Mouse (Mus musculus) lung, embryonic 16.5 days (tissue): Measurements from ENCODE around the gene Prickle4. TPM values are rescaled to one million over a fixed set of nuclear protein-coding genes. Genes with fewer than 3 reads are reported as not detected.
"Not testable (repeated sequence)": the region's sequence is repeated elsewhere in the genome, so short reads cannot be mapped to it uniquely, and the experiment has no call there.

Source experiments
- ATAC-seq: fragments of 200-750 bp; cut with Nextera tagmentation; 2 replicates; pipeline ENCODE4 v1.8.0; 2017; ENCODE audit warnings: low read depth, mild to moderate bottlenecking, moderate library complexity
- H3K27ac ChIP-seq: fragments of 300-500 bp; sonication (generic); 2 replicates; pipeline ENCODE4 v1.5.1; 2014; ENCODE audit warnings: mild to moderate bottlenecking, control low read depth, low read length
- H3K27me3 ChIP-seq: fragments of 300-500 bp; sonication (generic); 2 replicates; pipeline ENCODE4 v1.6.1; 2014; ENCODE audit warnings: low read depth, low read length, mixed read lengths; ENCODE audit not compliant: control insufficient read depth, insufficient read depth
- H3K36me3 ChIP-seq: fragments of 300-500 bp; sonication (generic); 2 replicates; pipeline ENCODE4 v1.6.1; 2014; ENCODE audit warnings: low read length; ENCODE audit not compliant: control insufficient read depth, insufficient read depth
- H3K4me1 ChIP-seq: fragments of 300-500 bp; sonication (generic); replicated peaks from 2 replicates; pipeline ENCODE4 v1.6.1; 2014; ENCODE audit warnings: low read length, mixed read lengths; ENCODE audit not compliant: control insufficient read depth, insufficient read depth
- H3K4me2 ChIP-seq: fragments of 300-500 bp; sonication (generic); 2 replicates; pipeline ENCODE4 v1.6.1; 2014; ENCODE audit warnings: low read depth, low read length, control low read depth
- H3K4me3 ChIP-seq: fragments of 300-500 bp; sonication (generic); 2 replicates; pipeline ENCODE4 v1.5.1; 2014; ENCODE audit warnings: mild to moderate bottlenecking, low read length, control low read depth
- H3K9ac ChIP-seq: fragments of 300-500 bp; sonication (generic); 2 replicates; pipeline ENCODE4 v1.6.1; 2014; ENCODE audit warnings: low read length, control low read depth
- H3K9me3 ChIP-seq: fragments of 300-500 bp; sonication (generic); 2 replicates; pipeline ENCODE4 v1.6.1; 2016; ENCODE audit warnings: low read length; ENCODE audit not compliant: control insufficient read depth
- WGBS: fragments of 180-500 bp; shearing (Covaris S2); extraction: QIAGEN DNeasy Blood & Tissue Kit; methylation state at CpG from one replicate; pipeline ENCODE4 v1.1.7; 2014; 5-methylcytosine and 5-hydroxymethylcytosine counted together
- polyA plus RNA-seq: library from polyadenylated mRNA; unstranded; fragments of >200 nt; fragmentation: Nextera tagmentation; extraction: Ambion mirVana; gene quantifications from 2 replicates; pipeline ENCODE4 v1.2.1, GENCODE M21; 2015

The Prickle4 gene
- polyA plus RNA-seq, 1 experiment from 2014 or later: 0.69 TPM

DNA sequence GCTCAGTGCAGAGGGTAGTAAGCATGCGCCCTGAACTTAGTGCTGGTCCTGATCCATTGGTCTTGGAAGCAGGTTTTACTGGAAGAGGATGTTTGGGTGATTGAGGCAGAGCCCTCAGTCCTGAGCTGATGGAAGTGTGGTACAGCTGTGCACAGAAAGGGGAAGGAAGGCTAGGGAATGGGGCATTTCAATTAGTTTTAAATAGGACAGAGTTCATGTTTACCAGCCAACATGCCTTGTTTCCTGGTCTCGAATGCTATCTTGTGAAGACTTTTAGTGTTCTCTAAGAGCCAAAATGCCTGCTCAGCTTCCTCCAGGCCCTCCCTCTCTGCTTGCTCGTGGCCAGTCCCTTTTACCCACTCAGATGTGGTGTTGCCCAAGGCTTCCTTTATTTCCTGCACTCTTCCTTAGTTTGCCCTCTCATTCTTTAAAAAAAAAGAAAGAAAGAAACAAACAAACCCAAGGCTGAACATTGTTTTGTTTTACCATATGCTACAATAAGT is 35.7 kb downstream of the Prickle4 start:
- Histone ChIP-seq H3K27ac (no peak overlapping the region), H3K27me3 (no peaks in the 10 kb centered on the region), H3K9me3 (no peaks in the 10 kb centered on the region), H3K4me1 (no peaks in the 10 kb centered on the region), H3K9ac (no peak overlapping the region), H3K4me2 (no peak overlapping the region), H3K4me3 (no peak overlapping the region), H3K36me3 (no peaks in the 10 kb centered on the region)
- WGBS: 67% methylated on average over 3 of the region's 3 CpGs
- no peak for ATAC-seq

DNA sequence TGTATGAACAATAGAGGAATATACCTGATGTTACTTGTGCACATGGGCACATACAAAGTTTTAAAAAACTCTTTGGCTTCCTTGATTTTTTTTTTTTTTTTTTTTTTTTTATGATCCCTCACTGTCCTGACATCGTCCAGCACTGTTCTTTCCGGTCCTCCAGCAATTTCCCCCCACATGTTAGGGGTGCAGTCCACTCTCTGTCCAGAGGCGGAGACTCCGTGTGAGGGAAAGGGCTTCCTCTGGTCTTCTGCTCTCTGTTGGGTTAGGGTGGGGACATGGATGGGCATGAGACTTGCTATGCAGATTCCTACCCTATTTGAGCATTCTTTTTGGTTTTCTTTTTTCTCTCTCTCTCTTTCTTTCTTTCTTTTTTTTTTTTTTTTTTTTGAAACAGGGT is 36.6 kb downstream of the Prickle4 start:
- WGBS: 90% methylated on average over 4 of the region's 4 CpGs
- H3K27me3 ChIP-seq: no peaks in the 10 kb centered on the region
- ATAC-seq: no peak

DNA sequence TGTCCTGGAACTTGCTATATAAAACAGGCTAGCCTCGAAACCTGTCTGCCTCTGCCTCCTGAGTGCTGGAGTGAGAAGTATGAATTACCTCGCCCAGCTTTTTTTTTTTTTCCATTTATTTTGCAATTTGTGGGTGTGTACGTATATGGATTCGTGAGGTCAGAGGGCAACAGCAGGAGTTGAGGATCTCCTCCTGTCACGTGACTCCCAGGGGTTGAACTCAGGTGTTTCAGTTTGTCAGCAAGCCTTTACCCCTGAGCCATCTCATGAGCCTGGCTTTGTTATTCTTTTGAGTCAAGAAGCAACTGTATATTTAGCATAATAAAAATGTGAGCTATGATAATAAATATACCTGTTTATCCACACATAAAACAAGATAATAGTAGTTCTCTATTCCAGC is 38.8 kb downstream of the Prickle4 start:
- Histone ChIP-seq H3K27ac (no peak overlapping the region), H3K4me2 (no peak overlapping the region), H3K9me3 (no peaks in the 10 kb centered on the region), H3K4me3 (no peak overlapping the region), H3K9ac (no peak overlapping the region), H3K4me1 (no peaks in the 10 kb centered on the region), H3K36me3 (no peaks in the 10 kb centered on the region), H3K27me3 (no peaks in the 10 kb centered on the region)
- no peak for ATAC-seq
- WGBS: 67% methylated on average over 5 of the region's 5 CpGs

More for the DNA sequence above, 36.6 kb downstream of the Prickle4 start:
- no peak overlapping the region for H3K27ac ChIP-seq
- no peaks in the 10 kb centered on the region for H3K36me3 ChIP-seq
- no peak overlapping the region for H3K9ac ChIP-seq
- no peak overlapping the region for H3K4me3 ChIP-seq
- no peak overlapping the region for H3K4me2 ChIP-seq
- no peaks in the 10 kb centered on the region for H3K9me3 ChIP-seq
- no peaks in the 10 kb centered on the region for H3K4me1 ChIP-seq

DNA sequence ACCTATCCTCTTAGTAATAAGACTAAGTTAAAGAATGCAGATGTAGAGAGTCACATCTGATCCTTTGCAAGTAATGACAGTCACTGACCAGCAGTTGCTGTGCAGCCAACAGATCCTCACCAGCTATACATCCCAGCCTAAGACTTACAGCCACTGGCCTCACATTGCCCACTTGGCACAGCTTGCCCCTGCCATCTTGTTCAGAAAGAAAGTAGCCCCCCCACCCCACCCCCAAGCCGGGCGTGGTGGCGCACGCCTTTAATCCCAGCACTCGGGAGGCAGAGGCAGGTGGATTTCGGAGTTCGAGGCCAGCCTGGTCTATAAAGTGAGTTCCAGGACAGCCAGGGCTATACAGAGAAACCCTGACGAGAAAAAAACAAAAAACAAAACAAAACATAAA is 40.2 kb downstream of the Prickle4 start:
- not testable (repeated sequence) for ATAC-seq, H3K36me3 ChIP-seq
- 93% methylated on average over 8 of the region's 8 CpGs for WGBS

DNA sequence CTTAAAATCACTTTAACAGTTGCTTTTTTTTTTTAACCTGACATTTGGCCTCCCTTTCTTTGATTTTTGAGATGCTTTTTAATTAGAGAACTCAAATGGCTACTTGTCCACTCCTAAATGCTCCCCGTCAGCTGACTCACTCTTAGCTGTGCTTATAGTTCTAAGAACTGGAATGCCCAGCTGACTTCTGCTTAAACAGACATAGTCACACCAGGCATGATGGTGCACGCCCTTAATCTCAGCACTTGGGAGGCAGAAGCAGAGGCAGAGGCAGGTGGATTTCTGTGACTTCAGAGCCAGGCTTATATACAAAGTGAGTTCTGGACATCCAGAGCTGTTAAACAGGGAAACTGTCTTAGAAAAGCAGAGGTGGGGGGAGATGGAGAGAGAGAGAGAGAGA is 42.6 kb downstream of the Prickle4 start:
- Histone ChIP-seq H3K27me3 (no peaks in the 10 kb centered on the region), H3K4me2 (no peak overlapping the region), H3K4me1 (no peaks in the 10 kb centered on the region), H3K9ac (no peak overlapping the region), H3K27ac (no peak overlapping the region), H3K4me3 (no peak overlapping the region), H3K36me3 (no peaks in the 10 kb centered on the region), H3K9me3 (no peaks in the 10 kb centered on the region)
- no peak for ATAC-seq
- 81% methylated on average over 2 of the region's 2 CpGs for WGBS

More for the DNA sequence above, 40.2 kb downstream of the Prickle4 start:
- not testable (repeated sequence) for H3K4me2 ChIP-seq, H3K4me1 ChIP-seq, H3K27ac ChIP-seq, H3K9me3 ChIP-seq, H3K9ac ChIP-seq, H3K27me3 ChIP-seq, H3K4me3 ChIP-seq

DNA sequence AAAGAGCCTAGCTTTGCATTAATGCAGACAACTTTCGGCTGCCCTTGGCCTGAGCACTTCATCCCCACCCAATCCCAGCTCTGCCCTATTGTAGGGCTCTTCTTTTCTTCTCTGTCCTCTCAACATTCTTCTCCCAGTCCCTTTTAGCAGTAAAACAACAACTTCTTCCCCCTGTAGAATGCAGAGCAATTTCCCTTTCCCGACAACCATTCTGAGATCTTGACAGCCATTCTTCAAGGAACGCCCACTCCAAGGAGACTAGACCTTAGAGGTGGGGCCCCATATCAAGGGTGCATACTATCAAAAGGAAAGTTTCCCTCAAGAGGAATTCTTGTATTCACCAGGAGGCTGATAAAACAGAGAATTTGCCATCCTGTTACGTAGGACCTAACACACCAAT is 45.6 kb downstream of the Prickle4 start:
- no peak overlapping the region for H3K4me2 ChIP-seq
- WGBS: 49% methylated on average over 4 of the region's 4 CpGs
- no peak overlapping the region for H3K9ac ChIP-seq
- H3K36me3 ChIP-seq: no peaks in the 10 kb centered on the region
- H3K9me3 ChIP-seq: no peaks in the 10 kb centered on the region
- no peaks in the 10 kb centered on the region for H3K4me1 ChIP-seq
- no peak overlapping the region for H3K4me3 ChIP-seq
- H3K27ac ChIP-seq: no peak overlapping the region
- no peak for ATAC-seq
- H3K27me3 ChIP-seq: no peaks in the 10 kb centered on the region

DNA sequence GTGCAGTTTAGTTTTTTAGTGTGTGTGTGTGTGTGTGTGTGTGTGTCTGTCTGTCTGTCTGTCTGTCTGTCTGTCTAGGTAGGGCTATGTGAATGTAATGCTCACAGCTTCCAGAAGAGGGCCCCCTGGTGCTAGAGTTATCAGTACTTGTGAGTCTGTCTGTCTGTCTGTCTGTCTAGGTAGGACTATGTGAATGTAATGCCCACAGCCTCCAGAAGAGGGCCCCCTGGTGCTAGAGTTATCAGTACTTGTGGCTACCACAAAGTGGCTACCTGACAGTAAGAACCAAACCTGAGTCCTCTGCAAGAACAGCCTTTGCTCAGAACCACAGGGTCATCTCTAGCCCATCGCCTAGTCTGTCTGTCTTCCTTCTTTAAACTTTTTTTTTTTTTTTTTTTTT is 47.9 kb downstream of the Prickle4 start:
- H3K27me3 ChIP-seq: no peaks in the 10 kb centered on the region
- ATAC-seq: no peak
- WGBS: 67% methylated on average over 1 of the region's 1 CpGs

DNA sequence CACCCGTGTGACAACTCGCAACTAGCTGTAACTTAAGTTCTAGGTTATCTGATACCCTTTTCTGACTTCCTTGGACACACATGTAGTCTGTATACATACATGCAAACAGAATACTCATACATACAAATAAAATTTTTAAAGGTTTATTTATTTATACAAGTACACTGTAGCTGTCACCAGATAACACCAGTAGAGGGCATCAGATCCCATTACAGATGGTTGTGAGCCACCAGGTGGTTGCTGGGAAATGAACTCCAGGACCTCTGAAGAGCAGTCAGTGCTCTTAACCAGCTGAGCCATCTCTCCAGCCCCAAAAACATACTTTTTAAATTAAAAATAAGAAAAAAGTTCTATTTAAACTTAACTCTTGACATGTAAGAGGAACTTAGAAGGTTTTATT is 51.5 kb downstream of the Prickle4 start:
- 72% methylated on average over 2 of the region's 2 CpGs for WGBS
- no peaks in the 10 kb centered on the region for H3K9me3 ChIP-seq

More for the DNA sequence above, 47.9 kb downstream of the Prickle4 start:
- Histone ChIP-seq H3K9ac (no peak overlapping the region), H3K27ac (no peak overlapping the region), H3K4me2 (no peak overlapping the region), H3K36me3 (no peaks in the 10 kb centered on the region), H3K9me3 (no peaks in the 10 kb centered on the region), H3K4me3 (no peak overlapping the region), H3K4me1 (no peaks in the 10 kb centered on the region)

More for the DNA sequence above, 51.5 kb downstream of the Prickle4 start:
- no peaks in the 10 kb centered on the region for H3K27me3 ChIP-seq
- H3K36me3 ChIP-seq: no peaks in the 10 kb centered on the region
- H3K9ac ChIP-seq: no peak overlapping the region
- H3K27ac ChIP-seq: no peak overlapping the region
- no peak for ATAC-seq
- no peak overlapping the region for H3K4me3 ChIP-seq
- H3K4me2 ChIP-seq: no peak overlapping the region
- no peaks in the 10 kb centered on the region for H3K4me1 ChIP-seq
